16 mouse cellular contexts compared by ENCODE assay signal in the genomic region with DNA sequence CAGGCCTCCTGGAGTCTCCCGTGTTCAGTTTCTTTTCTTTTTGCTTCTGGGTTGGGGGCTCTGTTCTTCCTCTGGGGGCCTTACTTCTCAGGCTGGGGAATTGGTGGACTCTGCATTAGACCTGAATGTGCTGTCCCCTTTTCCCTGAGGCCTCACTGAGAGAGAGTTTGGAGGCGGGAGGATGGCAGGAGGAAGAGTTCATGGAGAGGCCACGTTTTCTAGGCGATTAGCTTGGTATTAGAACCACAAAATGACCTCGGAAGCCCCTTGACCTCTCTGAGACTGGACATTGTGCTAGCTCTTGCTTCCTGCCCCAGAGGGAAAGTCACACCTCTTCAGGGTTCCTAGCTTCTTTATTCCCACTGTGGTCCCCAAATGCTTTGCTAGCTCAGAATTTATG. TPM values are rescaled to one million over a fixed set of nuclear protein-coding genes. Genes with fewer than 3 reads are reported as not detected.
DNase-seq lines count a peak whose midpoint lies in the region; ATAC-seq and TF ChIP-seq lines count a peak whose summit lies in the region.
"Had no signal": no experiment of that assay in that cellular context is flagged by ENCODE, and none has a peak within 500 bp of the region (broad histone marks: within the 10 kb centered on the region; RNA-seq: fewer than 3 reads in every experiment).

No protein-coding gene starts in this region.

- intact Hi-C loops in heart, postnatal 10 days (cut with DNase I), result no loop called here
- intact Hi-C loops in left cerebral cortex, postnatal 10 days (cut with DNase I), result no loop called here

- no peaks in the 10 kb centered on the region for H3K36me3 ChIP-seq in heart, embryonic 13.5 days
- no peaks in the 10 kb centered on the region for H3K36me3 ChIP-seq in lung, postnatal 0 days (ENCODE audit: insufficient read depth, low read length)
- no peaks in the 10 kb centered on the region for H3K36me3 ChIP-seq in intestine, embryonic 15.5 days
- H3K36me3 ChIP-seq: forebrain, embryonic 15.5 days; limb, embryonic 12.5 days had no signal

- ATAC-seq in heart, embryonic 13.5 days (ENCODE audit: extremely low read depth, insufficient number of reproducible peaks, low FRiP score, low TSS enrichment), result no peak
- ATAC-seq in lung, postnatal 0 days, result no peak
- ATAC-seq in intestine, embryonic 15.5 days, result no peak
- ATAC-seq in inflammation-experienced regulatory T-cells, adult 6 months, result no peak
- ATAC-seq: forebrain, embryonic 15.5 days had no signal

- H3K4me2 ChIP-seq in heart, embryonic 13.5 days, result peak overlapping the region; percentile 41
- peak overlapping the region; percentile 52 for H3K4me2 ChIP-seq in lung, postnatal 0 days (replicated peaks; ENCODE audit: low read depth, low read length)
- peak overlapping the region; percentile 81 for H3K4me2 ChIP-seq in intestine, embryonic 15.5 days (replicated peaks)
- H3K4me2 ChIP-seq: forebrain, embryonic 15.5 days; limb, embryonic 12.5 days had no signal

- H3K4me1 ChIP-seq in heart, embryonic 13.5 days, result peaks cover 4% of the 10 kb centered on the region; the same call in 1 of the 2 replicates
- no peaks in the 10 kb centered on the region for H3K4me1 ChIP-seq in lung, postnatal 0 days (ENCODE audit: insufficient read depth, low read depth, low read length)
- peaks cover 11% of the 10 kb centered on the region for H3K4me1 ChIP-seq in intestine, embryonic 15.5 days (replicated peaks)
- H3K4me1 ChIP-seq: forebrain, embryonic 15.5 days had no signal

- TF ChIP-seq EP300 in lung, postnatal 0 days (IDR thresholded peaks at IDR 0.05), result no peak

- no peak for DNase-seq in heart, postnatal 10 days
- no peak for DNase-seq in lung, postnatal 0 days (ENCODE audit: low spot score)
- DNase-seq in lung, adult 18-20 months, result no peak
- DNase-seq in left cerebral cortex, postnatal 10 days (ENCODE audit: extremely low spot score in 1 of 2, low spot score in 2 of 2), result no peak
- DNase-seq in spleen, postnatal 36 days (ENCODE audit: low spot score in 2 of 2), result no peak
- DNase-seq: B cell, adult 2 months; gastrocnemius, postnatal 25 days; heart, postnatal 14 days had no signal

- WGBS in heart, embryonic 13.5 days, result 5% methylated on average over 5 of the region's 5 CpGs
- 16% methylated on average over 5 of the region's 5 CpGs for WGBS in lung, postnatal 0 days
- WGBS in intestine, embryonic 15.5 days, result 20% methylated on average over 5 of the region's 5 CpGs

- H3K27me3 ChIP-seq in heart, embryonic 13.5 days (replicated peaks), result peaks cover 100% of the 10 kb centered on the region
- H3K27me3 ChIP-seq in lung, postnatal 0 days (replicated peaks; ENCODE audit: insufficient read depth, low read length), result 0 out of 2 replicates have a peak, but pooled peaks cover 4% of the 10 kb centered on the region
- H3K27me3 ChIP-seq in intestine, embryonic 15.5 days (replicated peaks), result 0 out of 2 replicates have a peak, but pooled peaks cover 2% of the 10 kb centered on the region

- no peak for TF ChIP-seq CTCF in lung, postnatal 0 days (IDR thresholded peaks at IDR 0.05)

- no peaks in the 10 kb centered on the region for H3K9me3 ChIP-seq in heart, embryonic 13.5 days
- no peaks in the 10 kb centered on the region for H3K9me3 ChIP-seq in lung, postnatal 0 days (ENCODE audit: low read length)
- H3K9me3 ChIP-seq in intestine, embryonic 15.5 days, result no peaks in the 10 kb centered on the region
- H3K9me3 ChIP-seq: forebrain, embryonic 15.5 days; limb, embryonic 12.5 days had no signal

- H3K4me3 ChIP-seq in heart, embryonic 13.5 days, result peak overlapping the region; percentile 8; the same call in 1 of the 2 replicates
- no peak overlapping the region for H3K4me3 ChIP-seq in lung, postnatal 0 days (ENCODE audit: low read depth, low read length)
- peak overlapping the region; percentile 20 for H3K4me3 ChIP-seq in intestine, embryonic 15.5 days (replicated peaks)
- H3K4me3 ChIP-seq: forebrain, embryonic 15.5 days; limb, embryonic 12.5 days had no signal

- peak overlapping the region; percentile 45 for H3K27ac ChIP-seq in heart, embryonic 13.5 days (replicated peaks)
- H3K27ac ChIP-seq in lung, postnatal 0 days (ENCODE audit: low read length), result peak overlapping the region; percentile 82
- peak overlapping the region; percentile 89 for H3K27ac ChIP-seq in intestine, embryonic 15.5 days
- H3K27ac ChIP-seq: forebrain, embryonic 15.5 days; limb, embryonic 12.5 days had no signal

- H3K9ac ChIP-seq in heart, embryonic 13.5 days, result peak overlapping the region; percentile 42
- peak overlapping the region; percentile 43; the same call in 1 of the 2 replicates for H3K9ac ChIP-seq in lung, postnatal 0 days (replicated peaks; ENCODE audit: low read depth)
- H3K9ac ChIP-seq in intestine, embryonic 15.5 days, result peak overlapping the region; percentile 49
- H3K9ac ChIP-seq: forebrain, embryonic 15.5 days; limb, embryonic 12.5 days had no signal

RNA-seq across cellular contexts. Expression of gene Hoxb3, which starts 1.0 kb away (rescaled TPM):
- 0.31 and 1.1 TPM in 2 replicates for polyA plus RNA-seq in heart, embryonic 13.5 days (2015; fragmentation: Nextera tagmentation; extraction: Ambion mirVana)
- 1 to 10 TPM; 1.1 TPM for total RNA-seq in heart, postnatal 10 days (2021)
- polyA plus RNA-seq in lung, postnatal 0 days (2015; fragmentation: Nextera tagmentation; extraction: Ambion mirVana), result 1.5 and 2.2 TPM in 2 replicates
- 1.8 and 2.7 TPM in 2 replicates for polyA plus RNA-seq in intestine, embryonic 15.5 days (2015; fragmentation: Nextera tagmentation; extraction: Ambion mirVana)
- under 1 TPM in 1 of 3 experiments, not detected in 2; 0.86 TPM for polyA plus RNA-seq in inflammation-experienced regulatory T-cells, adult 6 months (2017; shearing (Covaris generic))
- not detected for total RNA-seq in left cerebral cortex, postnatal 10 days (2021)
- total RNA-seq: layer of hippocampus, postnatal 10 days; MEL had no signal
- polyA plus RNA-seq: cortical plate, adult 2 months; forebrain, embryonic 15.5 days had no signal

RNA-seq across cellular contexts. Expression of gene Hoxb4, which starts 6.1 kb away (rescaled TPM):
- 0.43 and 0.59 TPM in 2 replicates for polyA plus RNA-seq in heart, embryonic 13.5 days (2015; fragmentation: Nextera tagmentation; extraction: Ambion mirVana)
- total RNA-seq in heart, postnatal 10 days (2021), result 1 to 10 TPM; 1.1 TPM
- 2.6 and 3.0 TPM in 2 replicates for polyA plus RNA-seq in lung, postnatal 0 days (2015; fragmentation: Nextera tagmentation; extraction: Ambion mirVana)
- 2.8 and 3.2 TPM in 2 replicates for polyA plus RNA-seq in intestine, embryonic 15.5 days (2015; fragmentation: Nextera tagmentation; extraction: Ambion mirVana)
- polyA plus RNA-seq in inflammation-experienced regulatory T-cells, adult 6 months (2017; shearing (Covaris generic)), result 1 to 10 TPM in 2 of 3 experiments, under 1 TPM in 1; 0.92 to 1.5 (median 1.2) TPM
- not detected for total RNA-seq in left cerebral cortex, postnatal 10 days (2021)
- total RNA-seq: layer of hippocampus, postnatal 10 days; MEL had no signal
- polyA plus RNA-seq: cortical plate, adult 2 months; forebrain, embryonic 15.5 days had no signal

RNA-seq across cellular contexts. Expression of gene Hoxb5, which starts 21.0 kb away (rescaled TPM):
- polyA plus RNA-seq in heart, embryonic 13.5 days (2015; fragmentation: Nextera tagmentation; extraction: Ambion mirVana), result 3.8 and 5.5 TPM in 2 replicates
- under 1 TPM; 0.45 to 0.62 TPM for total RNA-seq in heart, postnatal 10 days (2021)
- polyA plus RNA-seq in lung, postnatal 0 days (2015; fragmentation: Nextera tagmentation; extraction: Ambion mirVana), result 16.8 and 17.3 TPM in 2 replicates
- 27.2 and 31.3 TPM in 2 replicates for polyA plus RNA-seq in intestine, embryonic 15.5 days (2015; fragmentation: Nextera tagmentation; extraction: Ambion mirVana)
- polyA plus RNA-seq in inflammation-experienced regulatory T-cells, adult 6 months (2017; shearing (Covaris generic)), result not detected
- total RNA-seq in left cerebral cortex, postnatal 10 days (2021), result not detected
- total RNA-seq: layer of hippocampus, postnatal 10 days; MEL had no signal
- polyA plus RNA-seq: cortical plate, adult 2 months; forebrain, embryonic 15.5 days had no signal

RNA-seq across cellular contexts. Expression of gene Hoxb2, which starts 26.2 kb away (rescaled TPM):
- polyA plus RNA-seq in heart, embryonic 13.5 days (2015; fragmentation: Nextera tagmentation; extraction: Ambion mirVana), result 3.6 and 5.9 TPM in 2 replicates
- total RNA-seq in heart, postnatal 10 days (2021), result 1 to 10 TPM; 1.6 to 1.7 TPM
- 16.5 and 16.9 TPM in 2 replicates for polyA plus RNA-seq in lung, postnatal 0 days (2015; fragmentation: Nextera tagmentation; extraction: Ambion mirVana)
- 17.7 and 19.8 TPM in 2 replicates for polyA plus RNA-seq in intestine, embryonic 15.5 days (2015; fragmentation: Nextera tagmentation; extraction: Ambion mirVana)
- not detected for polyA plus RNA-seq in inflammation-experienced regulatory T-cells, adult 6 months (2017; shearing (Covaris generic))
- total RNA-seq in left cerebral cortex, postnatal 10 days (2021), result not detected
- total RNA-seq: layer of hippocampus, postnatal 10 days; MEL had no signal
- polyA plus RNA-seq: cortical plate, adult 2 months; forebrain, embryonic 15.5 days had no signal

RNA-seq across cellular contexts. Expression of gene Hoxb6, which starts 31.8 kb away (rescaled TPM):
- 1.4 and 2.0 TPM in 2 replicates for polyA plus RNA-seq in heart, embryonic 13.5 days (2015; fragmentation: Nextera tagmentation; extraction: Ambion mirVana)
- total RNA-seq in heart, postnatal 10 days (2021), result not detected
- polyA plus RNA-seq in lung, postnatal 0 days (2015; fragmentation: Nextera tagmentation; extraction: Ambion mirVana), result 7.3 and 7.4 TPM in 2 replicates
- 14.4 and 16.1 TPM in 2 replicates for polyA plus RNA-seq in intestine, embryonic 15.5 days (2015; fragmentation: Nextera tagmentation; extraction: Ambion mirVana)
- not detected for polyA plus RNA-seq in inflammation-experienced regulatory T-cells, adult 6 months (2017; shearing (Covaris generic))
- not detected for total RNA-seq in left cerebral cortex, postnatal 10 days (2021)
- total RNA-seq: heart, postnatal 14 days; layer of hippocampus, postnatal 10 days; MEL had no signal
- polyA plus RNA-seq: cortical plate, adult 2 months; forebrain, embryonic 15.5 days had no signal
